Mouse (Mus musculus) monocyte, adult 5-6 weeks (primary cell): ENCODE data around the gene Zfp697. TPM values are rescaled to one million over a fixed set of nuclear protein-coding genes. Genes with fewer than 3 reads are reported as not detected.
"Not testable (repeated sequence)": the region's sequence is repeated elsewhere in the genome, so short reads cannot be mapped to it uniquely, and the experiment has no call there.

Experiments
- ATAC-seq: fragments of 153-309, 156-312 bp; replicated peaks from 2 replicates; pipeline ENCODE4 v1.8.0; 2017; ENCODE audit warnings: mild to moderate bottlenecking; ENCODE audit not compliant: low TSS enrichment, insufficient number of reproducible peaks, severe bottlenecking, poor library complexity, low FRiP score
- total RNA-seq: library from RNA; stranded (forward); fragments of 200-1000, 200-491, 200-594 nt; gene quantifications from 3 replicates; pipeline ENCODE4 v1.2.3, GENCODE M21; 2017

Zfp697 gene
- total RNA-seq, 1 experiment from 2014 or later = not detected

- ATAC-seq = not testable (repeated sequence)
Observed at GRCm38 (mm10) chr3:98581024-98581423, 198.8 kb downstream of the Zfp697 start.

- ATAC-seq = not testable (repeated sequence)
Observed at GRCm38 (mm10) chr3:98582202-98582601, 199.9 kb downstream of the Zfp697 start.

GRCm38 (mm10) chr3:98582622-98583021 is 200.4 kb downstream of the Zfp697 start:
- not testable (repeated sequence) for ATAC-seq

GRCm38 (mm10) chr3:98587721-98588120 is 205.5 kb downstream of the Zfp697 start:
- no peak for ATAC-seq

GRCm38 (mm10) chr3:98588707-98589106 is 206.4 kb downstream of the Zfp697 start, which contains the start of gene Gm10681:
Gm10681 (minus strand) TSS chr3:98588807.
- no peak for ATAC-seq

- not testable (repeated sequence) for ATAC-seq
Observed at GRCm38 (mm10) chr3:98613540-98613939, 231.3 kb downstream of the Zfp697 start.

GRCm38 (mm10) chr3:98613963-98614362 is 231.7 kb downstream of the Zfp697 start:
- no peak for ATAC-seq

- ATAC-seq = not testable (repeated sequence)
Observed at GRCm38 (mm10) chr3:98614406-98614927, 232.2 kb downstream of the Zfp697 start.

GRCm38 (mm10) chr3:98616244-98616643 is 234.0 kb downstream of the Zfp697 start:
- not testable (repeated sequence) for ATAC-seq

- not testable (repeated sequence) for ATAC-seq
Observed at GRCm38 (mm10) chr3:98616786-98617185, 234.5 kb downstream of the Zfp697 start.

- ATAC-seq = no peak
Observed at GRCm38 (mm10) chr3:98629633-98630032, 247.4 kb downstream of the Zfp697 start.

GRCm38 (mm10) chr3:98630152-98630551 is 247.9 kb downstream of the Zfp697 start, which contains the start of gene Hsd3b5:
Hsd3b5 (minus strand) TSS chr3:98630252.
- no peak for ATAC-seq

- ATAC-seq = no peak
Observed at GRCm38 (mm10) chr3:98635145-98635544, 252.9 kb downstream of the Zfp697 start.

- no peak for ATAC-seq
Observed at GRCm38 (mm10) chr3:98680786-98681185, 298.5 kb downstream of the Zfp697 start.

- ATAC-seq = no peak
Observed at GRCm38 (mm10) chr3:98682401-98682800, 300.1 kb downstream of the Zfp697 start.

- ATAC-seq = no peak
Observed at GRCm38 (mm10) chr3:98720740-98721139, 338.5 kb downstream of the Zfp697 start.

- ATAC-seq = no peak
Observed at GRCm38 (mm10) chr3:98724376-98724775, 342.1 kb downstream of the Zfp697 start, which contains the start of gene Hsd3b2. Hsd3b2 (minus strand) TSS chr3:98724543.

GRCm38 (mm10) chr3:98726281-98726680 is 344.0 kb downstream of the Zfp697 start:
- no peak for ATAC-seq

GRCm38 (mm10) chr3:98733724-98734123 is 351.5 kb downstream of the Zfp697 start:
- no peak for ATAC-seq

GRCm38 (mm10) chr3:98734340-98734739 is 352.1 kb downstream of the Zfp697 start:
- ATAC-seq = no peak

- ATAC-seq = not testable (repeated sequence)
Observed at GRCm38 (mm10) chr3:98741043-98741442, 358.8 kb downstream of the Zfp697 start.
